Mouse (Mus musculus): ENCODE data around the gene Pla2g4e. TPM values are rescaled to one million over a fixed set of nuclear protein-coding genes. Genes with fewer than 3 reads are reported as not detected.

Gene Pla2g4e
- polyA plus RNA-seq, 1 experiment, result 17.2 TPM

GRCm38 (mm10) chr2:120117346-120117745 is 127.8 kb downstream of the Pla2g4e start:
- Histone ChIP-seq H3K4me3 (ENCODE audit: insufficient read depth, low read length) (no peak overlapping the region), H3K27ac (ENCODE audit: insufficient read depth, low read length) (no peak overlapping the region), H3K4me1 (ENCODE audit: control insufficient read depth, insufficient read depth, low read length) (no peaks in the 10 kb centered on the region)
- no peak for TF ChIP-seq POLR2A (IDR thresholded peaks at IDR 0.05; ENCODE audit: extremely low read depth, insufficient read depth, low read length)
- TF ChIP-seq CTCF (IDR thresholded peaks at IDR 0.05; ENCODE audit: extremely low read depth, insufficient read depth, low read length), result no peak

Other genes starting within 250 kb of the Pla2g4e start
- gene Jmjd7, start 217.9 kb downstream of the Pla2g4e start, polyA plus RNA-seq (2012; rRNA removed), result 6.1 and 6.6 TPM in 2 replicates
- gene Gm28042, start 217.8 kb downstream of the Pla2g4e start, polyA plus RNA-seq (2012; rRNA removed), result 2.4 and 2.5 TPM in 2 replicates
- gene Pla2g4b, start 211.9 kb downstream of the Pla2g4e start, polyA plus RNA-seq (2012; rRNA removed), result 4.4 and 6.3 TPM in 2 replicates
- gene Ehd4, start 90.7 kb downstream of the Pla2g4e start, polyA plus RNA-seq (2012; rRNA removed), result 9.1 and 10.6 TPM in 2 replicates
- gene Pla2g4d, start 43.9 kb upstream of the Pla2g4e start, polyA plus RNA-seq (2012; rRNA removed), result 0.04 TPM in 2 replicates
- 0.10 and 0.11 TPM in 2 replicates for gene Pla2g4f, start 68.8 kb upstream of the Pla2g4e start, polyA plus RNA-seq (2012; rRNA removed)
- gene Vps39, start 107.8 kb upstream of the Pla2g4e start, polyA plus RNA-seq (2012; rRNA removed), result 56.5 and 58.2 TPM in 2 replicates
- 10.7 and 11.3 TPM in 2 replicates for gene Ganc, start 158.6 kb upstream of the Pla2g4e start, polyA plus RNA-seq (2012; rRNA removed)
- 22.4 and 24.4 TPM in 2 replicates for gene Tmem87a, start 158.8 kb upstream of the Pla2g4e start, polyA plus RNA-seq (2012; rRNA removed)
- 4.9 and 7.5 TPM in 2 replicates for gene Capn3, start 210.7 kb upstream of the Pla2g4e start, polyA plus RNA-seq (2012; rRNA removed)